Mouse (Mus musculus): ENCODE measurements around the gene H2-Eb2. TPM values are rescaled to one million over a fixed set of nuclear protein-coding genes. Genes with fewer than 3 reads are reported as not detected.

H2-Eb2 gene
- polyA plus RNA-seq, 1 experiment from 2014 or later = not detected

Other genes starting within 250 kb of the H2-Eb2 start
- 0.79 and 1.2 TPM in 2 replicates for gene H2-Oa, start 233.3 kb upstream of the H2-Eb2 start, polyA plus RNA-seq (2015; fragmentation: Nextera tagmentation; extraction: Ambion mirVana)
- gene H2-DMa, start 206.1 kb upstream of the H2-Eb2 start, polyA plus RNA-seq (2015; fragmentation: Nextera tagmentation; extraction: Ambion mirVana) = 10.8 and 12.1 TPM in 2 replicates
- 98.3 and 107 TPM in 2 replicates for gene Brd2, start 203.0 kb upstream of the H2-Eb2 start, polyA plus RNA-seq (2015; fragmentation: Nextera tagmentation; extraction: Ambion mirVana)
- gene H2-DMb2, start 182.4 kb upstream of the H2-Eb2 start, polyA plus RNA-seq (2015; fragmentation: Nextera tagmentation; extraction: Ambion mirVana) = 0.58 and 0.87 TPM in 2 replicates
- gene H2-DMb1, start 172.6 kb upstream of the H2-Eb2 start, polyA plus RNA-seq (2015; fragmentation: Nextera tagmentation; extraction: Ambion mirVana) = 2.2 and 2.8 TPM in 2 replicates
- 7.5 and 7.7 TPM in 2 replicates for gene Tap1, start 138.1 kb upstream of the H2-Eb2 start, polyA plus RNA-seq (2015; fragmentation: Nextera tagmentation; extraction: Ambion mirVana)
- gene Psmb9, start 137.9 kb upstream of the H2-Eb2 start, polyA plus RNA-seq (2015; fragmentation: Nextera tagmentation; extraction: Ambion mirVana) = 7.9 and 8.1 TPM in 2 replicates
- gene Psmb8, start 127.9 kb upstream of the H2-Eb2 start, polyA plus RNA-seq (2015; fragmentation: Nextera tagmentation; extraction: Ambion mirVana) = 12.1 and 14.6 TPM in 2 replicates
- gene Tap2, start 122.1 kb upstream of the H2-Eb2 start, polyA plus RNA-seq (2015; fragmentation: Nextera tagmentation; extraction: Ambion mirVana) = 5.5 and 7.0 TPM in 2 replicates
- gene H2-Ob, start 86.8 kb upstream of the H2-Eb2 start, polyA plus RNA-seq (2015; fragmentation: Nextera tagmentation; extraction: Ambion mirVana) = 0.17 and 0.18 TPM in 2 replicates
- gene H2-Ab1, start 68.0 kb upstream of the H2-Eb2 start, polyA plus RNA-seq (2015; fragmentation: Nextera tagmentation; extraction: Ambion mirVana) = 13.3 and 18.1 TPM in 2 replicates
- 4.9 and 5.7 TPM in 2 replicates for gene H2-Aa, start 37.8 kb upstream of the H2-Eb2 start, polyA plus RNA-seq (2015; fragmentation: Nextera tagmentation; extraction: Ambion mirVana)
- gene H2-Eb1, start 19.8 kb upstream of the H2-Eb2 start, polyA plus RNA-seq (2015; fragmentation: Nextera tagmentation; extraction: Ambion mirVana) = 4.8 and 5.0 TPM in 2 replicates
- gene Btnl2, start 29.2 kb downstream of the H2-Eb2 start, polyA plus RNA-seq (2015; fragmentation: Nextera tagmentation; extraction: Ambion mirVana) = 0.53 and 0.94 TPM in 2 replicates
- gene Btnl1, start 51.5 kb downstream of the H2-Eb2 start, polyA plus RNA-seq (2015; fragmentation: Nextera tagmentation; extraction: Ambion mirVana) = 1.7 and 2.1 TPM in 2 replicates
- 1.1 and 1.3 TPM in 2 replicates for gene BC051142, start 73.2 kb downstream of the H2-Eb2 start, polyA plus RNA-seq (2015; fragmentation: Nextera tagmentation; extraction: Ambion mirVana)
- 2.6 and 4.1 TPM in 2 replicates for gene Btnl4, start 151.7 kb downstream of the H2-Eb2 start, polyA plus RNA-seq (2015; fragmentation: Nextera tagmentation; extraction: Ambion mirVana)
- 1.2 and 2.8 TPM in 2 replicates for gene Btnl6, start 191.7 kb downstream of the H2-Eb2 start, polyA plus RNA-seq (2015; fragmentation: Nextera tagmentation; extraction: Ambion mirVana)
- 5.8 and 7.9 TPM in 2 replicates for gene Notch4, start 238.6 kb downstream of the H2-Eb2 start, polyA plus RNA-seq (2015; fragmentation: Nextera tagmentation; extraction: Ambion mirVana)